Mouse (Mus musculus) hindbrain, embryonic 16.5 days (tissue): ENCODE results near the gene Kif27. TPM values are rescaled to one million over a fixed set of nuclear protein-coding genes. Genes with fewer than 3 reads are reported as not detected.

Source experiments
- ATAC-seq: fragments of 200-750 bp; cut with Nextera tagmentation; 2 replicates; pipeline ENCODE4 v1.8.0; 2017; ENCODE audit warnings: moderate TSS enrichment, moderate library complexity
- H3K27ac ChIP-seq: fragments of 300-500 bp; sonication (generic); 2 replicates; pipeline ENCODE4 v1.5.1; 2014; ENCODE audit warnings: low read depth, mild to moderate bottlenecking, control low read depth, low read length, moderate library complexity
- H3K27me3 ChIP-seq: fragments of 300-500 bp; sonication (generic); replicated peaks from 2 replicates; pipeline ENCODE4 v1.6.1; 2014; ENCODE audit warnings: low read length; ENCODE audit not compliant: control insufficient read depth, insufficient read depth
- H3K36me3 ChIP-seq: fragments of 300-500 bp; sonication (generic); 2 replicates; pipeline ENCODE4 v1.6.1; 2014; ENCODE audit warnings: mild to moderate bottlenecking, low read length, moderate library complexity, mixed read lengths; ENCODE audit not compliant: control insufficient read depth, insufficient read depth
- H3K4me1 ChIP-seq: fragments of 300-500 bp; sonication (generic); 2 replicates; pipeline ENCODE4 v1.6.1; 2014; ENCODE audit warnings: low read depth, low read length; ENCODE audit not compliant: control insufficient read depth, insufficient read depth
- H3K4me2 ChIP-seq: fragments of 300-500 bp; sonication (generic); 2 replicates; pipeline ENCODE4 v1.6.1; 2014; ENCODE audit warnings: mild to moderate bottlenecking, low read length, control low read depth, moderate library complexity
- H3K4me3 ChIP-seq: fragments of 300-500 bp; sonication (generic); 2 replicates; pipeline ENCODE4 v1.5.1; 2014; ENCODE audit warnings: mild to moderate bottlenecking, low read length, control low read depth, moderate library complexity
- H3K9ac ChIP-seq: fragments of 300-500 bp; sonication (generic); 2 replicates; pipeline ENCODE4 v1.6.1; 2014; ENCODE audit warnings: low read depth, mild to moderate bottlenecking, control low read depth, low read length, moderate library complexity
- H3K9me3 ChIP-seq: fragments of 300-500 bp; sonication (generic); 2 replicates; pipeline ENCODE4 v1.6.1; 2014; ENCODE audit warnings: mild to moderate bottlenecking, low read length, moderate library complexity; ENCODE audit not compliant: control insufficient read depth
- WGBS: fragments of 180-500 bp; shearing (Covaris S2); extraction: QIAGEN DNeasy Blood & Tissue Kit; methylation state at CpG from one replicate; pipeline ENCODE4 v1.1.7; 2014; 5-methylcytosine and 5-hydroxymethylcytosine counted together
- polyA plus RNA-seq: library from polyadenylated mRNA; unstranded; fragments of >200 nt; fragmentation: Nextera tagmentation; extraction: Ambion mirVana; gene quantifications from 2 replicates; pipeline ENCODE4 v1.2.1, GENCODE M21; 2015

Kif27 gene
- polyA plus RNA-seq, 1 experiment from 2014 or later, result 1.7 TPM

DNA sequence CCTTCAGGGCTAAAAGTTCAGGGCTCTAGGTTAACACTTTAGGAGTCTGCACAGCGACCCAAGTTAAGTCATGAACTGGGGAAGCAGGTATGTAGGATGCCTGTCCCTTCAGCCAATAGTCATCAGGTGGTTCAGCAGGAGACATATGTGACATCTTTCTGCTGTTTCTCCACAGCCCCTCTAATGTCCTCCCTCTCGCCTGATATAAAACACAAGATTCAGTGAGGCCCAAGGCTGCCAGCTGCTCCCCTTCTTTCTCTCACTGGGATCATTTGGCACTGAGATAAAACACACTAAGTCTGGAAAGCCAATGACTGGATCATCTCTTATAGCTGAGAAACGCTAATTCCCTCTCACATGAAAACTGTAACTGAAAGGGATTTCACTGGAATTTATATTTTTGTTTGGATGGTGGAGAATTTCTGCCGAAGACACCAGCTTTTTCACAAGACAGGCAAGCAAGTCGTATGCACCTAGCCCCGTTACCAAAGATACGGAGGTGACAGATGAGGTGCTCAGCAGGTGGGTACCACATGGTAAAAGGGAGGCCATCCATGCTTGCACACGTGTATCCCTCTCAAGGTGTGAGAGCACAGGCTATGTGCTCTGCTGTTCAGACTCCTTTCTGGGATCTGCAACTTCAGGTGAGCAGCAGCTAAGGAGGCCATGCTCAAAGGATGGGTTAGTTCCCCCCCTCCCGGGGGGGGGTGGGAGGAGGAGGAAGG, 56.3 kb downstream of the Kif27 start:
- Histone ChIP-seq H3K27ac (no peak overlapping the region), H3K9me3 (no peaks in the 10 kb centered on the region), H3K27me3 (no peaks in the 10 kb centered on the region), H3K36me3 (no peaks in the 10 kb centered on the region), H3K4me3 (no peak overlapping the region), H3K9ac (no peak overlapping the region), H3K4me1 (no peaks in the 10 kb centered on the region), H3K4me2 (no peak overlapping the region)
- 74% methylated on average over 9 of the region's 9 CpGs for WGBS
- no peak for ATAC-seq

- no peaks in the 10 kb centered on the region for H3K4me1 ChIP-seq
- no peak overlapping the region for H3K27ac ChIP-seq
- no peak overlapping the region for H3K9ac ChIP-seq
- H3K27me3 ChIP-seq, result no peaks in the 10 kb centered on the region
- WGBS, result 95% methylated on average over 6 of the region's 6 CpGs
- H3K4me2 ChIP-seq, result no peak overlapping the region
- no peak overlapping the region for H3K4me3 ChIP-seq
- no peaks in the 10 kb centered on the region for H3K9me3 ChIP-seq
- no peak for ATAC-seq
- H3K36me3 ChIP-seq, result no peaks in the 10 kb centered on the region
These were observed 57.0 kb downstream of the Kif27 start for GRCm38 (mm10) chr13:58301961-58302360.

- no peak for ATAC-seq
- Histone ChIP-seq H3K4me2 (no peak overlapping the region), H3K4me3 (no peak overlapping the region), H3K27ac (no peak overlapping the region), H3K36me3 (no peaks in the 10 kb centered on the region), H3K9ac (no peak overlapping the region), H3K27me3 (no peaks in the 10 kb centered on the region), H3K4me1 (no peaks in the 10 kb centered on the region), H3K9me3 (no peaks in the 10 kb centered on the region)
- 97% methylated on average over 3 of the region's 3 CpGs for WGBS
These were observed 60.2 kb downstream of the Kif27 start for GRCm38 (mm10) chr13:58298756-58299155.

DNA sequence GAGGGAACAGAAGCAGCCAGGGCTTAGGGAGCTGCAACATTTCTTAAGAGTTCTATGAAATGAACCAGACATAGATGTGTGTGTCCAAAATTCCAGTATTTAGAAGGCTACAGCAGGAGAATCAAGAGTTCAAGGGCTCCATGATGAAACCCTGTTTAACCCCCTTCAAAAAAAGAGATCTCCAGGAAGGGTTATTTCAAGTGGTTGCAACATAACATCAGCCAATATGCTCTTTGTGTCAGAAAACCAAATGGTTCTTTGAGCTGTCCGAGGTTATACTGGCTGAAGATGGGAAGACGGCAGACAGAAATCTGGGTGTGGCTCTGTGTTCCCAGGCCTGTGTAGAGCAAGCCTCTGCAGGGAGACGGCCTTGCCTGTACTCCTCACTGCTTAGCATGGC, 63.3 kb downstream of the Kif27 start:
- Histone ChIP-seq H3K9ac (no peak overlapping the region), H3K4me1 (no peaks in the 10 kb centered on the region), H3K27ac (no peak overlapping the region), H3K36me3 (no peaks in the 10 kb centered on the region), H3K27me3 (no peaks in the 10 kb centered on the region), H3K9me3 (no peaks in the 10 kb centered on the region), H3K4me2 (no peak overlapping the region), H3K4me3 (no peak overlapping the region)
- no peak for ATAC-seq
- 79% methylated on average over 3 of the region's 3 CpGs for WGBS

- Histone ChIP-seq H3K9me3 (no peaks in the 10 kb centered on the region), H3K4me1 (no peaks in the 10 kb centered on the region), H3K4me2 (no peak overlapping the region), H3K27ac (no peak overlapping the region), H3K27me3 (no peaks in the 10 kb centered on the region), H3K4me3 (no peak overlapping the region), H3K36me3 (no peaks in the 10 kb centered on the region), H3K9ac (no peak overlapping the region)
- WGBS, result 17% methylated on average over 5 of the region's 5 CpGs
- ATAC-seq, result no peak
These were observed 66.1 kb downstream of the Kif27 start for GRCm38 (mm10) chr13:58292811-58293210.

DNA sequence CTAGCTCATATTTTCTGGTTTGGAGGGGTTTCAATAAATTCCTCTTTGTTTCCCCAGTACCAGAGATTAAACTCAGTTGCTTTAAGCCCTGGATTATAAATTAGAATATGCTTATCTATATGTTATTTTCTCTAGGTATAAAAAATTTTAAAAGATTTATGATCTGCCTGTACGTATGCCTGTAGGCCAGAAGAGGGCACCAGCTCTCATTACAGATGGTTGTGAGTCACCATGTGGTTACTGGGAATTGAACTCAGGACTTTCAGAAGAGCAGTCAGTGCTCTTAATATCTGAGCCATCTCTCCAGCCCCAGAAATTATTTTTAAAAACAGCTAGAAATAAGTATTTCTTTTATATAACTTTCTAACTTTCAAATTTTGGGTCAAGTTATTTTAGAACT, 69.6 kb downstream of the Kif27 start:
- 72% methylated on average over 1 of the region's 1 CpGs for WGBS

GRCm38 (mm10) chr13:58287822-58288221, 71.1 kb downstream of the Kif27 start:
- Histone ChIP-seq H3K4me1 (no peaks in the 10 kb centered on the region), H3K27ac (no peak overlapping the region), H3K36me3 (no peaks in the 10 kb centered on the region), H3K9ac (no peak overlapping the region), H3K4me2 (no peak overlapping the region), H3K4me3 (no peak overlapping the region), H3K9me3 (no peaks in the 10 kb centered on the region), H3K27me3 (no peaks in the 10 kb centered on the region)
- 13% methylated on average over 13 of the region's 13 CpGs for WGBS
- ATAC-seq, result peak; percentile 64; the same call in 1 of the 2 replicates

More for the DNA sequence above, 69.6 kb downstream of the Kif27 start:
- no peak overlapping the region for H3K4me2 ChIP-seq
- no peaks in the 10 kb centered on the region for H3K36me3 ChIP-seq
- H3K27me3 ChIP-seq, result no peaks in the 10 kb centered on the region
- H3K27ac ChIP-seq, result no peak overlapping the region
- no peak for ATAC-seq
- H3K4me3 ChIP-seq, result no peak overlapping the region
- H3K9me3 ChIP-seq, result no peaks in the 10 kb centered on the region
- H3K4me1 ChIP-seq, result no peaks in the 10 kb centered on the region
- no peak overlapping the region for H3K9ac ChIP-seq

- Histone ChIP-seq H3K27me3 (no peaks in the 10 kb centered on the region), H3K36me3 (no peaks in the 10 kb centered on the region), H3K4me2 (no peak overlapping the region), H3K9ac (no peak overlapping the region), H3K27ac (no peak overlapping the region), H3K4me1 (no peaks in the 10 kb centered on the region), H3K4me3 (no peak overlapping the region), H3K9me3 (no peaks in the 10 kb centered on the region)
- ATAC-seq, result no peak
- whole genome bisulfite sequencing, result 71% methylated on average over 4 of the region's 4 CpGs
These were observed 75.5 kb downstream of the Kif27 start for GRCm38 (mm10) chr13:58283466-58283865.

DNA sequence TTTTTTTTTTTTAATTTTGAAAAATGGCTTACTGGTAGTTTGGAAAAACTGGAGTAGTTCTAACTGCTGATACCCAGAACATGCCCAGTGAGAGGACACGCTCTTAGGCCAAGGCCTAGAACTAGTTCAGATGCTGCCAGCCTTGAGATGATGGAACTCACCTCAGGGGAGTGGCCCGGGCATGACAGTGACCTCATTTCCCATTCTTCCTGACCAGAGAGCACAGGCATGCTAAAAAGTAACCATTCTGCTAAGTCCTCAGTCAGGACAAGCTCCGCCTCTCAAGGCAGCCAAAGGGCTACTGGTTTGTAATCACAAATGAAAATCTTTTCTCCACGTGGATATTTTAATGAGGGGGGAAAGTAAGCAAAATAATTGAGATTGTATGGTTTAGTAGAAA, 77.0 kb downstream of the Kif27 start:
- Histone ChIP-seq H3K27me3 (no peaks in the 10 kb centered on the region), H3K36me3 (no peaks in the 10 kb centered on the region), H3K4me3 (no peak overlapping the region), H3K4me1 (no peaks in the 10 kb centered on the region), H3K27ac (no peak overlapping the region), H3K4me2 (no peak overlapping the region), H3K9me3 (no peaks in the 10 kb centered on the region), H3K9ac (no peak overlapping the region)
- WGBS, result 65% methylated on average over 4 of the region's 4 CpGs
- ATAC-seq, result no peak
